In genomic region chr10:81525017-81525694, GRCm38 (mm10) we compare ENCODE assay signal across 12 mouse cellular contexts. TPM values are rescaled to one million over a fixed set of nuclear protein-coding genes. Genes with fewer than 3 reads are reported as not detected.
DNase-seq lines count a peak whose midpoint lies in the region; ATAC-seq and TF ChIP-seq lines count a peak whose summit lies in the region.
"Had no signal": no experiment of that assay in that cellular context is flagged by ENCODE, and none has a peak within 500 bp of the region (broad histone marks: within the 10 kb centered on the region; RNA-seq: fewer than 3 reads in every experiment).

No protein-coding gene starts in this region.

- no peak for TF ChIP-seq POLR2A in spleen, adult 2 months (IDR thresholded peaks at IDR 0.05; ENCODE audit: low read depth, low read length)

- H3K9ac ChIP-seq in liver, embryonic 15.5 days, result no peak overlapping the region

- peaks cover 7% of the 10 kb centered on the region for H3K36me3 ChIP-seq in spleen, adult 2 months (ENCODE audit: control insufficient read depth, insufficient read depth, low read length)
- H3K36me3 ChIP-seq in liver, embryonic 15.5 days (replicated peaks), result peaks cover 13% of the 10 kb centered on the region

- WGBS in spleen, adult 2 months, result 28% methylated on average over 13 of the region's 13 CpGs
- 14% methylated on average over 13 of the region's 13 CpGs for WGBS in liver, embryonic 15.5 days (ENCODE audit: insufficient replicate concordance)

- H3K4me1 ChIP-seq in spleen, adult 2 months (ENCODE audit: control insufficient read depth, insufficient read depth, insufficient read length), result peaks cover 16% of the 10 kb centered on the region; the same call in 1 of the 2 replicates
- H3K4me1 ChIP-seq in liver, embryonic 15.5 days (replicated peaks), result peaks cover 40% of the 10 kb centered on the region

- H3K27ac ChIP-seq in spleen, adult 2 months (ENCODE audit: insufficient read depth, low read length), result peak overlapping the region; percentile 78
- H3K27ac ChIP-seq in liver, embryonic 15.5 days (replicated peaks), result peak overlapping the region; percentile 78

- peak overlapping the region; percentile 69 for H3K4me2 ChIP-seq in liver, embryonic 15.5 days

- H3K9me3 ChIP-seq in liver, embryonic 15.5 days (replicated peaks), result no peaks in the 10 kb centered on the region

- peak; percentile 54 for ATAC-seq in liver, embryonic 15.5 days (ENCODE audit: insufficient read depth)

- H3K27me3 ChIP-seq in spleen, adult 2 months (ENCODE audit: control insufficient read depth, insufficient read depth, low read length), result no peaks in the 10 kb centered on the region
- 0 out of 2 replicates have a peak, but pooled peaks cover 4% of the 10 kb centered on the region for H3K27me3 ChIP-seq in liver, embryonic 15.5 days

- TF ChIP-seq CTCF in spleen, adult 2 months (IDR thresholded peaks at IDR 0.05; ENCODE audit: extremely low read depth, insufficient read depth, insufficient read length, insufficient replicate concordance), result no peak

- DNase-seq in adrenal gland, adult 2 months, result peak; percentile 3
- DNase-seq in adrenal gland, adult 18-20 months (ENCODE audit: low spot score in 2 of 2), result no peak
- DNase-seq in spleen, adult 2 months (ENCODE audit: low read depth in 1 of 2, low spot score in 2 of 2), result no peak
- no peak for DNase-seq in spleen, adult 12 weeks (ENCODE audit: low spot score)
- DNase-seq in urinary bladder, postnatal 25 days (ENCODE audit: low spot score), result peak; percentile 33
- DNase-seq in spleen, postnatal 36 days (ENCODE audit: low spot score in 2 of 2), result no peak
- DNase-seq in yolk sac, embryonic 10.5 days (ENCODE audit: low spot score), result no peak
- DNase-seq: adrenal gland, postnatal 36 days; cerebellum, postnatal 36 days; heart, postnatal 14 days; kidney, adult 9 months had no signal

- H3K4me3 ChIP-seq in spleen, adult 2 months (ENCODE audit: extremely low read depth, insufficient read depth, insufficient read length), result no peak overlapping the region
- peak overlapping the region; percentile 15; the same call in 1 of the 2 replicates for H3K4me3 ChIP-seq in liver, embryonic 15.5 days (replicated peaks)

RNA-seq across cellular contexts. Expression of gene Gna15, which starts 1.1 kb away (rescaled TPM):
- total RNA-seq in adrenal gland, adult 2 months (2021), result 1 to 10 TPM; 1.1 to 2.2 TPM
- 1.4 and 1.9 TPM in 2 replicates for polyA plus RNA-seq in adrenal gland, adult 2 months (2012; rRNA removed)
- 1 to 10 TPM; 1.7 to 2.6 TPM for total RNA-seq in adrenal gland, adult 18-20 months (2021)
- 14.8 and 15.1 TPM in 2 replicates for polyA plus RNA-seq in spleen, adult 2 months (2012; rRNA removed)
- polyA plus RNA-seq in liver, embryonic 15.5 days (2015; fragmentation: Nextera tagmentation; extraction: Ambion mirVana), result 4.3 and 5.6 TPM in 2 replicates

RNA-seq across cellular contexts. Expression of gene Gna11, which starts 19.8 kb away (rescaled TPM):
- 10 to 100 TPM; 76.6 to 86.0 TPM for total RNA-seq in adrenal gland, adult 2 months (2021)
- 122 and 124 TPM in 2 replicates for polyA plus RNA-seq in adrenal gland, adult 2 months (2012; rRNA removed)
- 10 to 100 TPM; 81.7 to 83.4 TPM for total RNA-seq in adrenal gland, adult 18-20 months (2021)
- 33.8 and 38.9 TPM in 2 replicates for polyA plus RNA-seq in spleen, adult 2 months (2012; rRNA removed)
- 20.3 and 24.6 TPM in 2 replicates for polyA plus RNA-seq in liver, embryonic 15.5 days (2015; fragmentation: Nextera tagmentation; extraction: Ambion mirVana)

RNA-seq across cellular contexts. Expression of gene S1pr4, which starts 25.2 kb away (rescaled TPM):
- total RNA-seq in adrenal gland, adult 2 months (2021), result 1 to 10 TPM in 1 of 2 experiments, under 1 TPM in 1; 0.98 to 1.6 TPM
- polyA plus RNA-seq in adrenal gland, adult 2 months (2012; rRNA removed), result 3.5 and 3.6 TPM in 2 replicates
- 1 to 10 TPM; 1.3 to 1.4 TPM for total RNA-seq in adrenal gland, adult 18-20 months (2021)
- 127 and 168 TPM in 2 replicates for polyA plus RNA-seq in spleen, adult 2 months (2012; rRNA removed)
- 4.1 and 5.4 TPM in 2 replicates for polyA plus RNA-seq in liver, embryonic 15.5 days (2015; fragmentation: Nextera tagmentation; extraction: Ambion mirVana)

RNA-seq across cellular contexts. Expression of gene Ncln, which starts 29.0 kb away (rescaled TPM):
- total RNA-seq in adrenal gland, adult 2 months (2021), result 100 to 1,000 TPM; 111 to 123 TPM
- polyA plus RNA-seq in adrenal gland, adult 2 months (2012; rRNA removed), result 562 and 856 TPM in 2 replicates
- total RNA-seq in adrenal gland, adult 18-20 months (2021), result 100 to 1,000 TPM; 106 to 118 TPM
- polyA plus RNA-seq in spleen, adult 2 months (2012; rRNA removed), result 198 and 259 TPM in 2 replicates
- 43.7 and 52.0 TPM in 2 replicates for polyA plus RNA-seq in liver, embryonic 15.5 days (2015; fragmentation: Nextera tagmentation; extraction: Ambion mirVana)

RNA-seq across cellular contexts. Expression of gene Aes, which starts 34.1 kb away (rescaled TPM):
- total RNA-seq in adrenal gland, adult 2 months (2021), result 1,000 to 10,000 TPM; 1,028 to 1,195 TPM
- 3,784 and 4,442 TPM in 2 replicates for polyA plus RNA-seq in adrenal gland, adult 2 months (2012; rRNA removed)
- total RNA-seq in adrenal gland, adult 18-20 months (2021), result 1,000 to 10,000 TPM in 1 of 2 experiments, 100 to 1,000 TPM in 1; 911 to 1,138 TPM
- 702 and 1,172 TPM in 2 replicates for polyA plus RNA-seq in spleen, adult 2 months (2012; rRNA removed)
- 243 and 271 TPM in 2 replicates for polyA plus RNA-seq in liver, embryonic 15.5 days (2015; fragmentation: Nextera tagmentation; extraction: Ambion mirVana)

Comparison
In these comparisons a context has a peak if more than half of its experiments do, and no peak if none do; other contexts are left out.
1. DNase-seq: peak in adrenal gland, adult 2 months (single experiment) and urinary bladder, postnatal 25 days (single experiment); none in adrenal gland, adult 18-20 months (0 of 2), spleen, adult 2 months (0 of 2), spleen, adult 12 weeks (single experiment), spleen, postnatal 36 days (0 of 2) and yolk sac, embryonic 10.5 days (single experiment).
2. RNA of gene S1pr4, which starts 25.2 kb away (polyA plus RNA-seq): 127 to 168 TPM in spleen, adult 2 months; 4.1 to 5.4 TPM in liver, embryonic 15.5 days and 3.5 to 3.6 TPM in adrenal gland, adult 2 months; every median in the first group is over 10 times any median in the second.